Mouse (Mus musculus) embryonic facial prominence, embryonic 13.5 days (tissue): Measurements from ENCODE around the gene Mrps10. TPM values are rescaled to one million over a fixed set of nuclear protein-coding genes. Genes with fewer than 3 reads are reported as not detected.
A peak's percentile ranks its signal among the peaks of the same experiment; 100 is the strongest.

ENCODE experiments used
- ATAC-seq: fragments of 200-750 bp; cut with Nextera tagmentation; 2 replicates; pipeline ENCODE4 v1.8.0; 2017; ENCODE audit warnings: low read depth; ENCODE audit not compliant: insufficient number of reproducible peaks, insufficient read depth, low FRiP score, low TSS enrichment
- H3K27ac ChIP-seq: fragments of 300-500 bp; sonication (generic); 2 replicates; pipeline ENCODE4 v1.5.1; 2015; ENCODE audit warnings: moderate library complexity, mild to moderate bottlenecking, inconsistent platforms
- H3K27me3 ChIP-seq: fragments of 300-500 bp; sonication (generic); 2 replicates; pipeline ENCODE4 v1.6.1; 2015; ENCODE audit warnings: mild to moderate bottlenecking, inconsistent platforms
- H3K36me3 ChIP-seq: fragments of 300-500 bp; sonication (generic); 2 replicates; pipeline ENCODE4 v1.6.1; 2015; ENCODE audit warnings: mild to moderate bottlenecking, inconsistent platforms
- H3K4me1 ChIP-seq: fragments of 300-500 bp; sonication (generic); 2 replicates; pipeline ENCODE4 v1.6.1; 2015; ENCODE audit warnings: inconsistent platforms
- H3K4me2 ChIP-seq: fragments of 300-500 bp; sonication (generic); 2 replicates; pipeline ENCODE4 v1.6.1; 2015; ENCODE audit warnings: moderate library complexity, mild to moderate bottlenecking, inconsistent platforms
- H3K4me3 ChIP-seq: fragments of 300-500 bp; sonication (generic); 2 replicates; pipeline ENCODE4 v1.5.1; 2015; ENCODE audit warnings: mild to moderate bottlenecking, inconsistent platforms
- H3K9ac ChIP-seq: fragments of 300-500 bp; sonication (generic); 2 replicates; pipeline ENCODE4 v1.6.1; 2015; ENCODE audit warnings: mild to moderate bottlenecking, inconsistent platforms
- H3K9me3 ChIP-seq: fragments of 300-500 bp; sonication (generic); 2 replicates; pipeline ENCODE4 v1.6.1; 2016; ENCODE audit warnings: inconsistent platforms
- WGBS: fragments of 180-500 bp; shearing (Covaris S2); methylation state at CpG from one replicate; pipeline ENCODE4 v1.1.7; 2015; ENCODE audit warnings: mixed read lengths; 5-methylcytosine and 5-hydroxymethylcytosine counted together
- polyA plus RNA-seq: library from polyadenylated mRNA; unstranded; fragments of >200 nt; fragmentation: Nextera tagmentation; extraction: Ambion mirVana; gene quantifications from 2 replicates; pipeline ENCODE4 v1.2.1, GENCODE M21; 2015

Gene Mrps10
- polyA plus RNA-seq, 1 experiment from 2014 or later, result 74.5 TPM

DNA sequence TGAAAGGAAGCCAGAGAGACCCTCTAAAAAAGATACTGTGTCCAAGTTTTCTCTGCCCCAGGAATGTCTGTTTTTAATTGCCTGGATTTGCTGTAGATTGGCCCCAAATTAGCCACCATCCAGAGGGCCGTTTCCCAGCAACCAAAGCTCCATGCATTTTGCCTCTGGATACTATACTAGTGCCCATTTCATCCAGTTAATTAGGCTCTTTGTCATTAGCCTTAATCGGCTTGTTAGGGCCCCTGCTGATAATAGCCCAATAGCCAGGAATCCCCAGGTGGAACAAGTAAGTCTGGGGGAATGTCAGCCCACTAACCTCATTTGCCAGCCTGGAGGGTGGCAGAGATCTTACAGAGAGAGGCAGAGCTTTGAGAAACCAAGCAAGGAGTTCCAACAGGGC is 35.3 kb upstream of the Mrps10 start:
- Histone ChIP-seq H3K4me2 (no peak overlapping the region), H3K9me3 (no peaks in the 10 kb centered on the region), H3K27ac (no peak overlapping the region), H3K36me3 (peaks cover 65% of the 10 kb centered on the region), H3K27me3 (no peaks in the 10 kb centered on the region), H3K4me3 (no peak overlapping the region), H3K9ac (no peak overlapping the region), H3K4me1 (peaks cover 12% of the 10 kb centered on the region)
- 12% methylated on average over 2 of the region's 2 CpGs for WGBS
- ATAC-seq, result no peak

GRCm38 (mm10) chr17:47343121-47343520 is 25.6 kb upstream of the Mrps10 start:
- ATAC-seq, result no peak
- Histone ChIP-seq H3K4me3 (no peak overlapping the region), H3K36me3 (peaks cover 98% of the 10 kb centered on the region)

DNA sequence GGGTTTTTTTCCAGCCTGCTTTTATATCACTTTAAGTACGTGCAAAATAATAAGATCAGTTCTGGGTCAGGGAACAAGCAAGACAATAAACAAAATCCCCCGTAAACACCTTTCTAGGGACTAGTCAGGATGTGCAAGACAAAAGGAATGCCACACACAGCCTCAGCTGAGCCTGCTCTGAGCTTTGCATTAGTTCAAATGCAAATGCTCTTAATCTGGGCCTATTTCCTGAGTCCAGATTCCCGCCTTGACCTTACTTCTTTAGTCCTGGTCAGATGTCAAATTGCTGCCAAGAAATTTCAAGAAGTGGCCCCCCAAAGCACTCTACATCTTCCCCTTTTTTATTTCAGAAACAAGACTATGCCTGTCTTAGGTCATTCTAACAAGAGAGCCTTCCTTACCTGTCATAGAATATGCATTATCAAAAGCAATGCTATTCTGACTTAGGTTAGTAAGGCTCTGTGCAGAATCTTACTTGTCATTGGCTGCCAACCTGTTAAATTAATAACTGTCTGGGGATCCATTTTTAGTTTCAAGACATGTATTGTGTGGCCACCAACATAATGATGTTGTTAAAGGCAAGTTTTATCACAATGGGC is 18.9 kb upstream of the Mrps10 start:
- Histone ChIP-seq H3K27me3 (no peaks in the 10 kb centered on the region), H3K36me3 (peaks cover 100% of the 10 kb centered on the region), H3K4me3 (no peak overlapping the region), H3K27ac (no peak overlapping the region), H3K4me2 (no peak overlapping the region), H3K9ac (no peak overlapping the region), H3K9me3 (peaks cover 29% of the 10 kb centered on the region), H3K4me1 (no peaks in the 10 kb centered on the region)
- ATAC-seq, result no peak
- 91% methylated on average over 3 of the region's 3 CpGs for WGBS

More at GRCm38 (mm10) chr17:47343121-47343520, 25.6 kb upstream of the Mrps10 start:
- H3K4me2 ChIP-seq, result no peak overlapping the region
- no peak overlapping the region for H3K27ac ChIP-seq
- no peaks in the 10 kb centered on the region for H3K27me3 ChIP-seq
- H3K9ac ChIP-seq, result no peak overlapping the region
- H3K4me1 ChIP-seq, result no peaks in the 10 kb centered on the region
- H3K9me3 ChIP-seq, result peaks cover 9% of the 10 kb centered on the region
- WGBS, result 86% methylated on average over 2 of the region's 2 CpGs

DNA sequence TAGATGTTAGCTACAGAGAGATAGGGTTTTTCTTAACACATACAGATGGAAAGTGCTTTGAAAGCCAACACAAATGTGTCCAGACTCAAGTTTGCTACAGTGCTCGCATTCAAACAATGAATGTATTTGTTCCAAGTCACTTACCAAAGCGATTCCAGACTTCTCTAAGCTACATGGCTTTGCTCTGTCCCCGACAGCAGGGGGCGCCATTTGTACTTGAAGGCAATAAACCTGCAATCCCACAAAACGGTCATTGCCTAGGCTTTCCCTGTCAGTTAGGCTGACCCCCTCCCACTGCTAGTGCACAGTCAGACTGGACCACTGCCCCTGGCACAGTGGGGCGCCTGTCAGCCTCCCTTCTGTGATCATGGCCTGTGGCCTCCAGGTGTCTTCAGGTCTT is 8.7 kb upstream of the Mrps10 start:
- Histone ChIP-seq H3K27me3 (no peaks in the 10 kb centered on the region), H3K4me2 (no peak overlapping the region), H3K36me3 (peaks cover 62% of the 10 kb centered on the region), H3K9me3 (no peaks in the 10 kb centered on the region), H3K4me3 (no peak overlapping the region), H3K9ac (no peak overlapping the region), H3K4me1 (no peaks in the 10 kb centered on the region), H3K27ac (no peak overlapping the region)
- WGBS, result 37% methylated on average over 6 of the region's 6 CpGs
- ATAC-seq, result no peak

- Histone ChIP-seq H3K9ac (no peak overlapping the region), H3K4me3 (no peak overlapping the region), H3K9me3 (no peaks in the 10 kb centered on the region), H3K36me3 (peaks cover 48% of the 10 kb centered on the region), H3K27me3 (no peaks in the 10 kb centered on the region), H3K4me1 (no peaks in the 10 kb centered on the region), H3K4me2 (no peak overlapping the region), H3K27ac (no peak overlapping the region)
- WGBS, result 81% methylated on average over 11 of the region's 11 CpGs
- no peak for ATAC-seq
These were observed 7.3 kb upstream of the Mrps10 start for GRCm38 (mm10) chr17:47361343-47361742.

GRCm38 (mm10) chr17:47369087-47369443 is 378 bp downstream of the Mrps10 start:
- H3K27ac ChIP-seq, result peak overlapping the region; percentile 51; the same call in 1 of the 2 replicates
- 0 out of 2 replicates have a peak, but pooled peaks have one; percentile 6 for ATAC-seq
- H3K9ac ChIP-seq, result peak overlapping the region; percentile 78
- no peaks in the 10 kb centered on the region for H3K9me3 ChIP-seq
- peaks cover 18% of the 10 kb centered on the region for H3K36me3 ChIP-seq
- peak overlapping the region; percentile 83 for H3K4me3 ChIP-seq
- H3K4me2 ChIP-seq, result peak overlapping the region; percentile 77
- H3K27me3 ChIP-seq, result no peaks in the 10 kb centered on the region
- WGBS, result 1% methylated on average over 20 of the region's 20 CpGs
- peaks cover 14% of the 10 kb centered on the region for H3K4me1 ChIP-seq

DNA sequence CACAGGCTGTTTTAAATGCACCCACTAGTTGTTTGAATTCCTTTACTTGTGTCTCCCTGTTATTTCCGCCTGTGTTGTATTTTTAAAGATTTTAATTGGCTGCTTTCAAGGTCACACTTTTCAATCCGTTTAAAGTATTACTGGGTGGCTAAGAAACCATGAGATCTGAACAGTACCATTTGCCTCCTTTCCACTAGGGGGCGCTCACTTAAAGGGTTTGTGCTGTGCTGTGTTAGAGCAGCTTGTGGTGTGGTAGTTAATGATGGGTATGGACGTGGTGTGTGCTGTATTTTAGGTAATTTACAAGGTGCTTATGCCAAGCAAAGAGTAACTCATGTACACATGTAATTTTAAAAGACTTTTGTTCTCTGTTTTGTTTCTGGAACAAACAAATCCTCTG is 2.8 kb downstream of the Mrps10 start:
- H3K9me3 ChIP-seq, result no peaks in the 10 kb centered on the region
- H3K27ac ChIP-seq, result no peak overlapping the region
- 0 out of 2 replicates have a peak overlapping the region, but pooled peaks have one; percentile 17 for H3K9ac ChIP-seq
- H3K27me3 ChIP-seq, result no peaks in the 10 kb centered on the region
- peaks cover 42% of the 10 kb centered on the region for H3K36me3 ChIP-seq
- no peak overlapping the region; the same call in 1 of the 2 replicates for H3K4me2 ChIP-seq
- ATAC-seq, result 0 out of 2 replicates have a peak, but pooled peaks have one; percentile 67
- WGBS, result 11% methylated on average over 4 of the region's 4 CpGs
- H3K4me3 ChIP-seq, result no peak overlapping the region
- peaks cover 14% of the 10 kb centered on the region for H3K4me1 ChIP-seq

GRCm38 (mm10) chr17:47373991-47374390 is 5.3 kb downstream of the Mrps10 start:
- Histone ChIP-seq H3K36me3 (peaks cover 66% of the 10 kb centered on the region), H3K4me3 (no peak overlapping the region), H3K4me1 (peaks cover 14% of the 10 kb centered on the region), H3K27ac (no peak overlapping the region), H3K27me3 (no peaks in the 10 kb centered on the region), H3K4me2 (no peak overlapping the region), H3K9me3 (no peaks in the 10 kb centered on the region), H3K9ac (no peak overlapping the region)
- WGBS, result 38% methylated on average over 6 of the region's 6 CpGs
- ATAC-seq, result no peak

DNA sequence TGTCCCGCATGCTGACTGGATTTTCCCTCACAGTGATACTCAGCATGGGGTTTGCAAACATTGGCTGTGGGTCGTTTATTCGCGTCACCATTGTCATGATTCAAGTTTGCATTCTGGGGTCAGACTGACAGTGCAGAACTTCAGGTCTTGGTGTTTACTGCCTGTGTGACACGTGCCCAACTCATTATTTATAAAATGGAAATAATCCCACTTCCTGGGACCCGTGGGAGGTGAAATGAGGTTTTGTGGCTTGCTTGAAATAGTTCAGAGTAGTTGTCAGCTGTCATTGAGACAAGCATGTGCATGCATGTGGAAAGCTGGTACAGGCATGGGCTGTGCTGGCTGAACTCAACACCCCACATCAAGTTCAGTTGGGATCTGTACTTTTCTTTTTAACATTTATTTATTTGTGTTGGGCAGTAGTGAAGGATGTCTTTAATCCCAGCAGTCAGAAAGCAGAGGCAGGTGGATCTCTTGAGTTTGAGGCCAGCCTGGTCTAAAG is 8.1 kb downstream of the Mrps10 start:
- no peaks in the 10 kb centered on the region for H3K9me3 ChIP-seq
- no peak overlapping the region for H3K9ac ChIP-seq
- WGBS, result 83% methylated on average over 6 of the region's 6 CpGs
- no peak overlapping the region for H3K4me2 ChIP-seq
- peaks cover 94% of the 10 kb centered on the region for H3K36me3 ChIP-seq
- H3K4me1 ChIP-seq, result no peaks in the 10 kb centered on the region
- ATAC-seq, result no peak
- no peak overlapping the region for H3K27ac ChIP-seq
- no peaks in the 10 kb centered on the region for H3K27me3 ChIP-seq
- no peak overlapping the region for H3K4me3 ChIP-seq

GRCm38 (mm10) chr17:47378133-47378532 is 9.4 kb downstream of the Mrps10 start:
- peaks cover 86% of the 10 kb centered on the region for H3K36me3 ChIP-seq
- 86% methylated on average over 15 of the region's 15 CpGs for WGBS
- no peaks in the 10 kb centered on the region for H3K27me3 ChIP-seq
- H3K9me3 ChIP-seq, result no peaks in the 10 kb centered on the region
- no peak overlapping the region for H3K4me2 ChIP-seq
- no peak overlapping the region for H3K27ac ChIP-seq
- no peak overlapping the region for H3K4me3 ChIP-seq
- ATAC-seq, result no peak
- H3K4me1 ChIP-seq, result no peaks in the 10 kb centered on the region
- H3K9ac ChIP-seq, result no peak overlapping the region

- Histone ChIP-seq H3K36me3 (peaks cover 54% of the 10 kb centered on the region), H3K27ac (no peak overlapping the region), H3K4me1 (no peaks in the 10 kb centered on the region), H3K9me3 (no peaks in the 10 kb centered on the region), H3K4me2 (no peak overlapping the region), H3K4me3 (no peak overlapping the region), H3K9ac (no peak overlapping the region), H3K27me3 (no peaks in the 10 kb centered on the region)
- peak; percentile 10; the same call in 1 of the 2 replicates for ATAC-seq
- 85% methylated on average over 11 of the region's 11 CpGs for WGBS
These were observed 13.2 kb downstream of the Mrps10 start for GRCm38 (mm10) chr17:47381917-47382316.

- no peak for ATAC-seq
- Histone ChIP-seq H3K4me1 (no peaks in the 10 kb centered on the region), H3K36me3 (peaks cover 41% of the 10 kb centered on the region), H3K27ac (no peak overlapping the region), H3K9me3 (no peaks in the 10 kb centered on the region), H3K9ac (no peak overlapping the region), H3K27me3 (no peaks in the 10 kb centered on the region), H3K4me2 (no peak overlapping the region), H3K4me3 (no peak overlapping the region)
- 85% methylated on average over 4 of the region's 4 CpGs for WGBS
These were observed 14.6 kb downstream of the Mrps10 start for GRCm38 (mm10) chr17:47383266-47383665.
